Mouse (Mus musculus) thymus, postnatal 0 days (tissue): ENCODE results near the gene Amy2a2. TPM values are rescaled to one million over a fixed set of nuclear protein-coding genes. Genes with fewer than 3 reads are reported as not detected.
"Not testable (repeated sequence)": the region's sequence is repeated elsewhere in the genome, so short reads cannot be mapped to it uniquely, and the experiment has no call there.

ENCODE experiments used
- DNase-seq: peaks from one replicate; pipeline ENCODE4 v3.0.0-alpha.2; 2015; ENCODE audit warnings: low spot score
- polyA plus RNA-seq: library from polyadenylated mRNA; unstranded; fragments of >200 nt; fragmentation: Nextera tagmentation; extraction: Ambion mirVana; gene quantifications from 2 replicates; pipeline ENCODE4 v1.2.1, GENCODE M21; 2015

Gene Amy2a2
- not detected in 2 replicates for polyA plus RNA-seq

DNA sequence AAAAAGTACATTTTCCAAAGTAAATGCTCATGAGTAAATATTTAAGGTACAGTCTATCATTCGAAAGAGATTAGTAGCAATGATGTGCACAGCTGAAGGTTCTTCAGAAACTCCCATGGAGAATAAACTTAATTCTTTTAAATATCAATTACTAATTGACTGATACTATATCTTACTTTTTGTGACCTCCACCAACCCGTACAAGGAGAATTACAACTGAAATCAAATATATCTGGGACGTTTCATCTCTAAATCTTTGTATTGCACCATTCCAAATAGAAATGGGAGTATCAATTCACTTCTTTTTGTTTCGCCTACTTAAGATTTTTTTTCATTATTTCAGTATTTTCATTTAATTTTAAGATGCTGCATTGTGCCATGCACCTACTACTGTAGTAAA is at the start of gene Amy2a2:
Gene Amy2a2, minus strand, starts transcription at position 101 of the 400 bp plus-strand sequence.
- not testable (repeated sequence) for DNase-seq

DNA sequence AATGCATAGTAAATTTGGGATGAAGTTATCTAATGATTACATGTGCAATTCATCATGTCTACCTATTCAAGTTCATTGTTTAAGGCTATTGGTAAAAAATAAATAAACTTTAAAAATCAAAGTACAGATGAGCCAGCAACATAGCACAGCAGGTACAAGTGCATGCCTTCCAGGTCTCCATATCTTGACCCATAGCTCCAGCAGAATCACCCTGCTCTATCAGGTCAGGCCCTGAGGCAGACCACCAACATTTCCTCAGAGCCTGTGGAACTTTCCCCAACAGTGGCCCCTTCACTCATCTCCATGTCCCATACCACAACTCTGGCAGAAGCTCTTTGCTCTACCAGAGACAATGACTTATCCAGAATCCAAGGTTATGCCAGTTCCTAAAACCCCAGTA is 11.0 kb downstream of the Amy2a2 start:
- DNase-seq = not testable (repeated sequence)

DNA sequence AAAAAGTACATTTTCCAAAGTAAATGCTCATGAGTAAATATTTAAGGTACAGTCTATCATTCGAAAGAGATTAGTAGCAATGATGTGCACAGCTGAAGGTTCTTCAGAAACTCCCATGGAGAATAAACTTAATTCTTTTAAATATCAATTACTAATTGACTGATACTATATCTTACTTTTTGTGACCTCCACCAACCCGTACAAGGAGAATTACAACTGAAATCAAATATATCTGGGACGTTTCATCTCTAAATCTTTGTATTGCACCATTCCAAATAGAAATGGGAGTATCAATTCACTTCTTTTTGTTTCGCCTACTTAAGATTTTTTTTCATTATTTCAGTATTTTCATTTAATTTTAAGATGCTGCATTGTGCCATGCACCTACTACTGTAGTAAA is 32.5 kb downstream of the Amy2a2 start, which contains the start of gene Amy2a3:
Gene Amy2a3, minus strand, starts transcription at position 101 of the 400 bp plus-strand sequence.
- not testable (repeated sequence) for DNase-seq

DNA sequence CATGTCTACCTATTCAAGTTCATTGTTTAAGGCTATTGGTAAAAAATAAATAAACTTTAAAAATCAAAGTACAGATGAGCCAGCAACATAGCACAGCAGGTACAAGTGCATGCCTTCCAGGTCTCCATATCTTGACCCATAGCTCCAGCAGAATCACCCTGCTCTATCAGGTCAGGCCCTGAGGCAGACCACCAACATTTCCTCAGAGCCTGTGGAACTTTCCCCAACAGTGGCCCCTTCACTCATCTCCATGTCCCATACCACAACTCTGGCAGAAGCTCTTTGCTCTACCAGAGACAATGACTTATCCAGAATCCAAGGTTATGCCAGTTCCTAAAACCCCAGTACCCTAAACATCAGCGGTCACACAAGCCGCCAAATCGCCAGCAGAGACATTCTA is 43.5 kb downstream of the Amy2a2 start:
- DNase-seq = not testable (repeated sequence)

Other genes starting within 250 kb of the Amy2a2 start
- gene Amy2a5, start 97.8 kb downstream of the Amy2a2 start, polyA plus RNA-seq = 0.03 TPM in 1 of 2 replicates, not detected in the other
- not detected in 2 replicates for gene Amy2a4, start 65.2 kb downstream of the Amy2a2 start, polyA plus RNA-seq
- not detected in 2 replicates for gene Amy2a3, start 32.6 kb downstream of the Amy2a2 start, polyA plus RNA-seq
- gene Amy2a1, start 175.8 kb upstream of the Amy2a2 start, polyA plus RNA-seq = not detected in 2 replicates